In the genomic region with DNA sequence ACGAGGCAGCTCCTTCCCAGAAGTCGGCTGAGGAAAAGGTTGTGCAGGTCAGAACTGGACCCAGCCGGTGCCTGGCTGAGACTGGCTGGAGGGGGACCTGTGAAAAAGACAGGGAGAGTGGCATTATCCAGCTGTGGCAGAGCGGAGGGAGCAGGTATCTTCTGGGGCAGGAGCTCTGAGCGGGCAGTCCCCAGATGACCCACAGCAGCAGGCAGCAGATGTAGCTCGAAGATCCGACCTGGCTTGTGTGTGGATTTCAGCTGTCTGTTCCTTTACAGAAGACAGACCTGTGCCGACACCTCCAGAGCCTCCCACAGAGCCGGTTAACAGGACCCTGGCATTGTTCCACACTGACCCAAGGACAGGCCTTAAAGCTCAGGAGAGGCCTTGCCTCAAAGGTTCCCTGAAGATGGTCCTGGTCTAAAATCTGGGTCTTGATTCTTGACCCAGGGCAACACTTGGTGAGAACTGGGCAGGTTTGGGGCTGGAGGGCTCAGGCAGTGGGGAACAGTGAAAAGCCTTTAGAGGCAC, we compare ENCODE assay signal across 9 mouse cellular contexts. TPM values are rescaled to one million over a fixed set of nuclear protein-coding genes. Genes with fewer than 3 reads are reported as not detected.
DNase-seq lines count a peak whose midpoint lies in the region; ATAC-seq and TF ChIP-seq lines count a peak whose summit lies in the region.
"Had no signal": no experiment of that assay in that cellular context is flagged by ENCODE, and none has a peak within 500 bp of the region (broad histone marks: within the 10 kb centered on the region; RNA-seq: fewer than 3 reads in every experiment).

No protein-coding gene starts in this region.

- DNase-seq in forebrain, embryonic 14.5 days (ENCODE audit: low spot score) = no peak
- DNase-seq in lung, postnatal 4 days = no peak

- 85% methylated on average over 9 of the region's 9 CpGs for WGBS in forebrain, embryonic 14.5 days
- WGBS in forebrain, embryonic 16.5 days = 84% methylated on average over 9 of the region's 9 CpGs
- WGBS in intestine, embryonic 15.5 days = 84% methylated on average over 9 of the region's 9 CpGs
- 81% methylated on average over 9 of the region's 9 CpGs for WGBS in intestine, postnatal 0 days
- WGBS in lung, embryonic 16.5 days = 51% methylated on average over 9 of the region's 9 CpGs
- WGBS in stomach, embryonic 16.5 days = 79% methylated on average over 9 of the region's 9 CpGs

- H3K27me3 ChIP-seq in forebrain, embryonic 14.5 days (replicated peaks; ENCODE audit: control insufficient read depth, insufficient read depth, low read length) = no peaks in the 10 kb centered on the region
- H3K27me3 ChIP-seq in forebrain, embryonic 16.5 days (replicated peaks; ENCODE audit: control insufficient read depth, insufficient read depth, low read length) = no peaks in the 10 kb centered on the region
- H3K27me3 ChIP-seq in intestine, embryonic 15.5 days (replicated peaks) = no peaks in the 10 kb centered on the region
- no peaks in the 10 kb centered on the region for H3K27me3 ChIP-seq in intestine, postnatal 0 days (replicated peaks; ENCODE audit: control insufficient read depth, insufficient read depth, low read length)
- H3K27me3 ChIP-seq in lung, embryonic 16.5 days (ENCODE audit: control insufficient read depth, insufficient read depth, low read depth, low read length) = no peaks in the 10 kb centered on the region
- no peaks in the 10 kb centered on the region for H3K27me3 ChIP-seq in stomach, embryonic 16.5 days (ENCODE audit: control insufficient read depth, insufficient read depth, low read length)

- H3K27ac ChIP-seq in forebrain, embryonic 14.5 days (ENCODE audit: low read depth, low read length) = no peak overlapping the region
- no peak overlapping the region for H3K27ac ChIP-seq in forebrain, embryonic 16.5 days (ENCODE audit: low read length)
- 0 out of 2 replicates have a peak overlapping the region, but pooled peaks have one; percentile 36 for H3K27ac ChIP-seq in intestine, embryonic 15.5 days
- no peak overlapping the region for H3K27ac ChIP-seq in intestine, postnatal 0 days (ENCODE audit: low read depth, low read length)
- peak overlapping the region; percentile 85 for H3K27ac ChIP-seq in lung, embryonic 16.5 days (ENCODE audit: low read length)
- H3K27ac ChIP-seq in stomach, embryonic 16.5 days (ENCODE audit: low read length) = no peak overlapping the region

- no peak overlapping the region for H3K4me3 ChIP-seq in forebrain, embryonic 14.5 days (ENCODE audit: low read depth, low read length)
- H3K4me3 ChIP-seq in forebrain, embryonic 16.5 days (replicated peaks; ENCODE audit: low read length) = no peak overlapping the region
- H3K4me3 ChIP-seq in intestine, embryonic 15.5 days (replicated peaks) = no peak overlapping the region
- H3K4me3 ChIP-seq in intestine, postnatal 0 days (ENCODE audit: low read depth, low read length) = no peak overlapping the region
- H3K4me3 ChIP-seq in lung, embryonic 16.5 days (ENCODE audit: low read length) = no peak overlapping the region
- H3K4me3 ChIP-seq in stomach, embryonic 16.5 days (replicated peaks; ENCODE audit: low read length) = no peak overlapping the region

- no peak for ATAC-seq in forebrain, embryonic 14.5 days
- ATAC-seq in forebrain, embryonic 16.5 days = no peak
- no peak for ATAC-seq in intestine, embryonic 15.5 days
- no peak for ATAC-seq in intestine, postnatal 0 days
- no peak for ATAC-seq in lung, embryonic 16.5 days (ENCODE audit: low read depth)
- no peak for ATAC-seq in stomach, embryonic 16.5 days (ENCODE audit: insufficient read depth, low FRiP score)
- ATAC-seq: CD4-positive, CD25-positive, alpha-beta regulatory T cell, adult 4 months had no signal

- H3K4me1 ChIP-seq in forebrain, embryonic 14.5 days (ENCODE audit: control insufficient read depth, insufficient read depth, low read length) = no peaks in the 10 kb centered on the region
- peaks cover 5% of the 10 kb centered on the region for H3K4me1 ChIP-seq in forebrain, embryonic 16.5 days (replicated peaks; ENCODE audit: control insufficient read depth, insufficient read depth, low read length)
- H3K4me1 ChIP-seq in intestine, embryonic 15.5 days (replicated peaks) = no peaks in the 10 kb centered on the region
- no peaks in the 10 kb centered on the region for H3K4me1 ChIP-seq in intestine, postnatal 0 days (replicated peaks; ENCODE audit: control insufficient read depth, insufficient read depth, low read length)
- H3K4me1 ChIP-seq in lung, embryonic 16.5 days (replicated peaks; ENCODE audit: control insufficient read depth, insufficient read depth, low read length) = peaks cover 30% of the 10 kb centered on the region
- H3K4me1 ChIP-seq in stomach, embryonic 16.5 days (ENCODE audit: control insufficient read depth, insufficient read depth, low read length) = peaks cover 9% of the 10 kb centered on the region; the same call in 1 of the 2 replicates

- no peak for TF ChIP-seq CTCF in intestine, postnatal 0 days (IDR thresholded peaks at IDR 0.05; ENCODE audit: low read depth)

- peaks cover 72% of the 10 kb centered on the region for H3K36me3 ChIP-seq in forebrain, embryonic 14.5 days (ENCODE audit: control insufficient read depth, insufficient read depth, low read length)
- H3K36me3 ChIP-seq in forebrain, embryonic 16.5 days (ENCODE audit: control insufficient read depth, insufficient read depth) = peaks cover 35% of the 10 kb centered on the region
- peaks cover 49% of the 10 kb centered on the region for H3K36me3 ChIP-seq in intestine, embryonic 15.5 days
- peaks cover 72% of the 10 kb centered on the region for H3K36me3 ChIP-seq in intestine, postnatal 0 days (ENCODE audit: control insufficient read depth, insufficient read depth)
- H3K36me3 ChIP-seq in lung, embryonic 16.5 days (ENCODE audit: control insufficient read depth, insufficient read depth, low read length) = peaks cover 35% of the 10 kb centered on the region
- no peaks in the 10 kb centered on the region; the same call in 1 of the 2 replicates for H3K36me3 ChIP-seq in stomach, embryonic 16.5 days (ENCODE audit: control insufficient read depth, insufficient read depth, low read length)

- no peak overlapping the region for H3K4me2 ChIP-seq in forebrain, embryonic 14.5 days (ENCODE audit: low read length)
- H3K4me2 ChIP-seq in forebrain, embryonic 16.5 days (ENCODE audit: low read length) = no peak overlapping the region
- H3K4me2 ChIP-seq in intestine, embryonic 15.5 days (replicated peaks) = no peak overlapping the region
- no peak overlapping the region for H3K4me2 ChIP-seq in intestine, postnatal 0 days (replicated peaks; ENCODE audit: low read depth)
- H3K4me2 ChIP-seq in lung, embryonic 16.5 days (ENCODE audit: low read depth, low read length) = no peak overlapping the region
- H3K4me2 ChIP-seq in stomach, embryonic 16.5 days (ENCODE audit: low read depth, low read length) = no peak overlapping the region

- 0 out of 2 replicates have a peak overlapping the region, but pooled peaks have one; percentile 8 for H3K9ac ChIP-seq in forebrain, embryonic 14.5 days (ENCODE audit: low read length)
- no peak overlapping the region for H3K9ac ChIP-seq in forebrain, embryonic 16.5 days (replicated peaks; ENCODE audit: low read depth, low read length)
- no peak overlapping the region for H3K9ac ChIP-seq in intestine, embryonic 15.5 days
- H3K9ac ChIP-seq in intestine, postnatal 0 days (ENCODE audit: low read depth, low read length) = no peak overlapping the region
- no peak overlapping the region; the same call in 1 of the 2 replicates for H3K9ac ChIP-seq in lung, embryonic 16.5 days (ENCODE audit: low read length)
- H3K9ac ChIP-seq in stomach, embryonic 16.5 days (ENCODE audit: low read length) = peak overlapping the region; percentile 26; the same call in 1 of the 2 replicates

- no peaks in the 10 kb centered on the region for H3K9me3 ChIP-seq in forebrain, embryonic 14.5 days (replicated peaks; ENCODE audit: control insufficient read depth, low read length)
- H3K9me3 ChIP-seq in forebrain, embryonic 16.5 days (ENCODE audit: control insufficient read depth, low read length) = no peaks in the 10 kb centered on the region
- no peaks in the 10 kb centered on the region for H3K9me3 ChIP-seq in intestine, embryonic 15.5 days
- no peaks in the 10 kb centered on the region for H3K9me3 ChIP-seq in intestine, postnatal 0 days (ENCODE audit: control insufficient read depth)
- H3K9me3 ChIP-seq in lung, embryonic 16.5 days (ENCODE audit: control insufficient read depth, low read length) = no peaks in the 10 kb centered on the region
- H3K9me3 ChIP-seq in stomach, embryonic 16.5 days (replicated peaks; ENCODE audit: control insufficient read depth, low read length) = no peaks in the 10 kb centered on the region

RNA-seq across cellular contexts. Expression of a gene that starts 7.2 kb away (rescaled TPM):
- polyA plus RNA-seq in forebrain, embryonic 14.5 days (2014; fragmentation: Nextera tagmentation; extraction: Ambion mirVana) = 6.6 and 7.8 TPM in 2 replicates
- 6.2 and 6.7 TPM in 2 replicates for polyA plus RNA-seq in forebrain, embryonic 16.5 days (2015; fragmentation: Nextera tagmentation; extraction: Ambion mirVana)
- polyA plus RNA-seq in intestine, embryonic 15.5 days (2015; fragmentation: Nextera tagmentation; extraction: Ambion mirVana) = 4.0 and 4.7 TPM in 2 replicates
- polyA plus RNA-seq in intestine, postnatal 0 days (2015; fragmentation: Nextera tagmentation; extraction: Ambion mirVana) = 1.3 and 1.5 TPM in 2 replicates
- 5.3 and 5.5 TPM in 2 replicates for polyA plus RNA-seq in lung, embryonic 16.5 days (2015; fragmentation: Nextera tagmentation; extraction: Ambion mirVana)
- 2.8 and 3.0 TPM in 2 replicates for polyA plus RNA-seq in stomach, embryonic 16.5 days (2015; fragmentation: Nextera tagmentation; extraction: Ambion mirVana)

RNA-seq across cellular contexts. Expression of a gene that starts 10.6 kb away (rescaled TPM):
- polyA plus RNA-seq in forebrain, embryonic 14.5 days (2014; fragmentation: Nextera tagmentation; extraction: Ambion mirVana) = 36.6 and 41.8 TPM in 2 replicates
- polyA plus RNA-seq in forebrain, embryonic 16.5 days (2015; fragmentation: Nextera tagmentation; extraction: Ambion mirVana) = 56.6 and 57.8 TPM in 2 replicates
- 66.6 and 70.2 TPM in 2 replicates for polyA plus RNA-seq in intestine, embryonic 15.5 days (2015; fragmentation: Nextera tagmentation; extraction: Ambion mirVana)
- 103 TPM in 2 replicates for polyA plus RNA-seq in intestine, postnatal 0 days (2015; fragmentation: Nextera tagmentation; extraction: Ambion mirVana)
- 108 and 116 TPM in 2 replicates for polyA plus RNA-seq in lung, embryonic 16.5 days (2015; fragmentation: Nextera tagmentation; extraction: Ambion mirVana)
- polyA plus RNA-seq in stomach, embryonic 16.5 days (2015; fragmentation: Nextera tagmentation; extraction: Ambion mirVana) = 97.5 and 102 TPM in 2 replicates

RNA-seq across cellular contexts. Expression of a gene that starts 20.6 kb away (rescaled TPM):
- 0.19 TPM in 1 of 2 replicates, not detected in the other for polyA plus RNA-seq in forebrain, embryonic 14.5 days (2014; fragmentation: Nextera tagmentation; extraction: Ambion mirVana)
- polyA plus RNA-seq in forebrain, embryonic 16.5 days (2015; fragmentation: Nextera tagmentation; extraction: Ambion mirVana) = 0.09 and 0.46 TPM in 2 replicates
- not detected in 2 replicates for polyA plus RNA-seq in intestine, embryonic 15.5 days (2015; fragmentation: Nextera tagmentation; extraction: Ambion mirVana)
- polyA plus RNA-seq in intestine, postnatal 0 days (2015; fragmentation: Nextera tagmentation; extraction: Ambion mirVana) = 0.12 and 0.33 TPM in 2 replicates
- 0.14 and 0.51 TPM in 2 replicates for polyA plus RNA-seq in lung, embryonic 16.5 days (2015; fragmentation: Nextera tagmentation; extraction: Ambion mirVana)
- 0.08 TPM in 1 of 2 replicates, not detected in the other for polyA plus RNA-seq in stomach, embryonic 16.5 days (2015; fragmentation: Nextera tagmentation; extraction: Ambion mirVana)
- polyA plus RNA-seq: brain, embryonic 14.5 days had no signal

RNA-seq across cellular contexts. Expression of a gene that starts 57.4 kb away (rescaled TPM):
- polyA plus RNA-seq in forebrain, embryonic 14.5 days (2014; fragmentation: Nextera tagmentation; extraction: Ambion mirVana) = 255 and 287 TPM in 2 replicates
- 190 and 202 TPM in 2 replicates for polyA plus RNA-seq in forebrain, embryonic 16.5 days (2015; fragmentation: Nextera tagmentation; extraction: Ambion mirVana)
- polyA plus RNA-seq in intestine, embryonic 15.5 days (2015; fragmentation: Nextera tagmentation; extraction: Ambion mirVana) = 329 and 347 TPM in 2 replicates
- 117 and 138 TPM in 2 replicates for polyA plus RNA-seq in intestine, postnatal 0 days (2015; fragmentation: Nextera tagmentation; extraction: Ambion mirVana)
- polyA plus RNA-seq in lung, embryonic 16.5 days (2015; fragmentation: Nextera tagmentation; extraction: Ambion mirVana) = 500 and 511 TPM in 2 replicates
- 423 and 500 TPM in 2 replicates for polyA plus RNA-seq in stomach, embryonic 16.5 days (2015; fragmentation: Nextera tagmentation; extraction: Ambion mirVana)
- polyA plus RNA-seq: CD4-positive, CD25-positive, alpha-beta regulatory T cell, adult 4 months had no signal

Comparison
In these comparisons a context has a peak if more than half of its experiments do, and no peak if none do; other contexts are left out.
1. H3K27ac ChIP-seq: peak in intestine, embryonic 15.5 days (single experiment) and lung, embryonic 16.5 days (single experiment); none in forebrain, embryonic 14.5 days (single experiment), forebrain, embryonic 16.5 days (single experiment), intestine, postnatal 0 days (single experiment) and stomach, embryonic 16.5 days (single experiment).
2. H3K9ac ChIP-seq: peak in forebrain, embryonic 14.5 days (single experiment) and stomach, embryonic 16.5 days (single experiment); none in forebrain, embryonic 16.5 days (single experiment), intestine, embryonic 15.5 days (single experiment), intestine, postnatal 0 days (single experiment) and lung, embryonic 16.5 days (single experiment).